Mouse (Mus musculus) spleen, adult 12 weeks (tissue): Measurements from ENCODE around the gene Nudt14.

Experiments
- DNase-seq: peaks from one replicate; pipeline ENCODE4 v3.0.0; 2022; ENCODE audit warnings: low spot score

Gene Nudt14

GRCm38 (mm10) chr12:112912951-112913745 lies 28.8 kb downstream of the Nudt14 start:
- no peak for DNase-seq

GRCm38 (mm10) chr12:112911701-112912100 lies 30.2 kb downstream of the Nudt14 start:
- no peak for DNase-seq

GRCm38 (mm10) chr12:112908991-112909390 lies 32.9 kb downstream of the Nudt14 start:
- no peak for DNase-seq

- DNase-seq = no peak
These were observed 36.9 kb downstream of the Nudt14 start for GRCm38 (mm10) chr12:112905001-112905400.

GRCm38 (mm10) chr12:112903941-112904340 lies 38.0 kb downstream of the Nudt14 start:
- no peak for DNase-seq

- no peak for DNase-seq
These were observed 41.3 kb downstream of the Nudt14 start for GRCm38 (mm10) chr12:112900641-112901040.

GRCm38 (mm10) chr12:112898960-112899359 lies 43.0 kb downstream of the Nudt14 start:
- DNase-seq = no peak

- DNase-seq = no peak
These were observed 43.6 kb downstream of the Nudt14 start for GRCm38 (mm10) chr12:112898351-112898750.

GRCm38 (mm10) chr12:112897522-112898212 lies 44.3 kb downstream of the Nudt14 start:
- no peak for DNase-seq

GRCm38 (mm10) chr12:112894969-112895368 lies 47.0 kb downstream of the Nudt14 start:
- no peak for DNase-seq

GRCm38 (mm10) chr12:112894303-112894884 lies 47.5 kb downstream of the Nudt14 start:
- no peak for DNase-seq

GRCm38 (mm10) chr12:112885465-112885864 lies 56.5 kb downstream of the Nudt14 start:
- DNase-seq = no peak
